Mouse (Mus musculus): ENCODE measurements around the gene Mtmr12.
A peak's percentile ranks its signal among the peaks of the same experiment; 100 is the strongest.
"Not testable (repeated sequence)": the region's sequence is repeated elsewhere in the genome, so short reads cannot be mapped to it uniquely, and the experiment has no call there.

Gene Mtmr12

DNA sequence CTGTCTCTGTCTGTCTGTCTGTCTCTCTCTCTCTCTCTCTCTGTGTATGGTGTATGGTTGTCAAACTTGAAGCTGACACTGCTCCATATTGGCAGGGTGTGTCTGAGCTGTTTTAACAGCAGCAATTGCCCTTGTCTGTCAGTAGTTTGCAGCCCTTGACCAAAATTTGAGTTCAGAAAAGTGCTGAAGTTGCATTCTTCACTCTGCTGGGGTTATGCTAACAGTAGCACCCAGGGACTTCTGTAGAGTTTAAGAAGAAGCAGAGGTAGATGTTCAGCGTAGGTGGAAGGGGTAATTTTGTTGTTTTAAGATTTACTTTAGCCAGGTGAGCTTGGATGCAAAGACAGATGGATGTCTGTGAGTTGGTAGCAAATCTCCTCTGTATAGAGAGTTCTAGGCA lies 7.4 kb downstream of the Mtmr12 start:
- no peak for DNase-seq (ENCODE audit: low spot score)

DNA sequence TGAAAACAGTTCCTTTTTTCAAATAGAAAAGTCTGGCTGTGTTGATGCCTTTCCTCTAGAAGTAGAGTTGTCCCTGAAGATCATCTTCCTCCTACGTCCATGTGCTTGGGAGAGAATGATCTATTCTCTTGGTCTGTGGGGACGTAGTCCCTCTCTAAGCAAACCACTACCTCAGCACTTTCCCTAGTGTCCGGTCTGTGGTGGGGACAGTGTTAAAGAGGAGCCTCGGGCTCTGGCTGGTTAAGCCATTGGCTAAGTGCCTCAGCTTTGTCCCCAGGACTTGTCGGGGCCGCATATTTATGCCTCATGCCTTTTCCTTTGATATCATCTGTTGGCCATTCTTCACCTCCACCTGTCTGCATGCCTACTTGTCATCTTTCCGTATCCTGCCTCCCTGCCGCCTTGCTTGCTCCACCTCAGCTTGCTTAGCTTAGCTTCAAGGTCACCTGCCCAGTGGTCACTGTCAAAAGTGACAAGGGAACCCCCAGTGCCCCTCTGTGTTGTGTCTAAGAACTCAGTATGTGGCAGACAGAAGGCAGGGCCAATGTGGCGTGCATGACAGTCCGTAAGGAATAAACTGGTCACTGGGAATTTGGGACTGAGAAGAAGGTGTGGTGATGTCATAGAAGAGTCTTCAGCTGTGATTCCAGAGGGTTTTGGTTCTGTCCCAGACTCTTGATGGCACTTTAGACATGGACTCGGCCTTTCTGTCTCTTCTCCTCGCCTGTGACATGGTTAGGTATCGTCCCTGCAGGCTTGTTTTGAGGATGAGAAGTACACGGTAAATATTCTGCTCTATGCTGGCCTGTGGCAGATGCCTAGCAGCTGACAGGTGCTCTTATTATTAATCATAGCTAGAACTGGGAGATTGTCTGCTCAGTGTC lies 9.9 kb downstream of the Mtmr12 start:
- no peak for DNase-seq (ENCODE audit: low spot score)

DNA sequence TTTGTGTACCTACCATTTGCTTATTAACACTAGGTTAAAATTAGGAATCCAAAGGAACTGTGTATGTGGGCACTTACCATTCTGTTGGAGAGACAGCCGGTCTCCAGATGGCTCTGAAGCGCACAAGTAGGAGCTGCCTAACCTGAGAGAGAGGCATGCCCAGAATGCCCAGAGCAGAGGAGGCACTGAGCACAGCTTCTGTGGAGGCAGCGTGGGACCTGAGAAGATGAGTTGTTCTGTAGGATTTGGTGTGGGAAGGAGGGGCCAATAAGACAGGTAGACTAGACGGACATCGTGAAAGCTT lies 10.5 kb downstream of the Mtmr12 start:
- DNase-seq (ENCODE audit: low spot score) = peak; percentile 85

DNA sequence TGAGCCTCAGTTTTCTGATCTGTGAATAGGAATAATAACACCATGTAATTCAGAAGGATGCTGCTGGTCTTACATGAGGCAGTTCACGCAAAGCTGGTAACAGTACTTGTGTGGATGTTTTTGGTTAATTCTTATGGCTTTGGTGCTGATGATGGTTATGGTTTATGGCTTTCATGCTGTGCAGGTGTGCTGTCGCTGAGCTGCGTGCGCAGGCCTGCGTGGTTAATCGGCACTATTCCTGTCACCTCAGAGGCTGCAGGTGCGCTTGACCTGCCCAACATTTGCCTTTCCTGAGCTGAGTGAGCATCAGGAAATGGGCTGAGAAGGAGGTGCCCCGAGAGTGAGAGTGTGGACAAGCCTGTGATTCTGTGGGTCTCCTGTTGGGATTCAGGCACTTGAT lies 11.3 kb downstream of the Mtmr12 start:
- no peak for DNase-seq (ENCODE audit: low spot score)

DNA sequence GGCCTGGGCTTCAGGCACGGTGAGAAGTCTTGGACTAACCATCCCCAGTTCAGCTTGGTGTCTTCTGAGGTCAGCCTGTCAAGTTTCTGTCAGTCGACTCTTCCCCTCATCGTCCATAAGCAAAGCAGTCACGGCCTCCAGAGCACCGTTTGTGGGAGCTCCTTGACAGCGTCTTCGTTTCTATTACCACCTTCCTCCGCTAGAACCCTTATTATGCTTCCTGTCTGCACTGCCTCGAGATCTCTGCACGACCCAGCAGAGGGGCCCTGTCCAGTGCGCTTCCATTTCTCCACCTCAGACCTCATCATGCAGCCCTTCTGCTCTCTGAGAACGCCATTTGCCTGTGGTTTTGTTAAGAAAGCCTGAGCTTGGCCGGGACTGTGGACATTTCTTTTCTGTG lies 12.0 kb downstream of the Mtmr12 start:
- DNase-seq (ENCODE audit: low spot score) = no peak

DNA sequence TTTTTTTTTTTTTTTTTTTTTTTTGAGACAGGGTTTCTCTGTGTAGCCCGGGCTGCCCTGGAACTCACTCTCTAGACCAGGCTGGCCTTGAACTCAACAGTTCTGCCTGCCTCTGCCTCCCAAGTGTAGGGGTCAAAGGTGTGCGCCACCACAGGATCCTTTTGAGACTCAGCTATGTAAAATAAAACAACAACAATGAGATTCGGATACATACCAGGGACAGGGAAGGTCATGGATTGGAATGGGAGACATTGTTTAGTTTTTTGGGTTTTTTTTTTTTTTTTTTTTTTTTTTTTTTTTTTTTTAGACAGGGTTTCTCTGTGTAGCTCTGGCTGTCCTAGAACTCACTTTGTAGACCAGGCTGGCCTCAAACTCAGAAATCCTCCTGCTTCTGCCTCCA lies 12.5 kb downstream of the Mtmr12 start:
- not testable (repeated sequence) for DNase-seq (ENCODE audit: low spot score)

DNA sequence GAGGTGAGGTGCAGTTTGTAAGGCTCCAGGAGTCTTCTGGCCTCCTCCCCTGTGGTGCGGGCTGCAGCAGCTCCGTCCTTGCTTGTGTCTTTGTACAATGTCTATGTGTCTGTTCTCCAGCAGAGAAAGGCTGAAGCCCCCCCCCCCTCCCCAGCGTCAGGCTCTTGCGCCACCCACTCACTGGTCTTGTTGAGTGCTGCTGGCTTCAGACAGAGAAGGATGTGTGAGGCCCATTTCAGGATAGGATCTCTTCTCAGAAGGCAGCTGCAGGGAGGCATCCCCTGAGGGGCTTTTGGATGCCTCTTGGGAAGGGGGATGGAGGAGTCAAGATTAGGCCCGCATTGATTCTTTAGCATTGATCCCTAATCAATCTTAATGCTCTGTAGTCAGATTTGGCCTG lies 13.0 kb downstream of the Mtmr12 start:
- DNase-seq (ENCODE audit: low spot score) = no peak

DNA sequence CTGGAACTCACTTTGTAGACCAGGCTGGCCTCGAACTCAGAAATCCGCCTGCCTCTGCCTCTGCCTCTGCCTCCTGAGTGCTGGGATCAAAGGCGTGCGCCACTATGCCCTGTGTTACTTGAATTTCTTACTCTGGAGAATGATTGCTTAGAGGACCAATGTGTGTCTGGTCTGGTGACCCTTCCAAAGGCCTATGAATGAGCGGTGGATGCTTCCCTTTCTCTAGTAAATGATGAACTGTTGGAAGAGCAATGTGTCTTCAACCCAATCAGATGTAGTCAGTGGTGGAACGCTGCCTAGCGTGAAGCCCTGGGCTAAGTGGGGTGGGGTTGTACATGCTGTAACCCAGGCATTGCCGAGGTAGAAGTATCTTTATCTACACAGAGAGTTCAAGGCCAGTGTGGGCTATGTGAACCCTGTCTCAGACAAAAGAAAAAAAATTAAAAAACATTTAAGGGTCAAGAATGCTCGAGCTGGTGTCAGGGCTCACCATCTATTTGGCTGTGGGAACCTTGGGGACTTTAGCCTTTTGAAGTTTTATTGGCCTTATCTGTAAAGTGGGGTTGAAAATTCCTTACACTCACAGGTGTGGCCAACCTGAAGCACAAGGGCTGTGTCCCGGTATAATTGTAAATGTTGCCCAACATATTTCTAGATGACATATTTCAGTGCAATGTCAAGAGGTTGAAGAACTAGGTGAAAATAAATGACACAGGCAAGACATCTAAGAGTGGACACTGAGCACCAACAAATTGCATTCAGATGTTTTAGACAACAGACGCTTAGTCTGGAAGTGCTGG lies 14.0 kb downstream of the Mtmr12 start:
- no peak for DNase-seq (ENCODE audit: low spot score)

DNA sequence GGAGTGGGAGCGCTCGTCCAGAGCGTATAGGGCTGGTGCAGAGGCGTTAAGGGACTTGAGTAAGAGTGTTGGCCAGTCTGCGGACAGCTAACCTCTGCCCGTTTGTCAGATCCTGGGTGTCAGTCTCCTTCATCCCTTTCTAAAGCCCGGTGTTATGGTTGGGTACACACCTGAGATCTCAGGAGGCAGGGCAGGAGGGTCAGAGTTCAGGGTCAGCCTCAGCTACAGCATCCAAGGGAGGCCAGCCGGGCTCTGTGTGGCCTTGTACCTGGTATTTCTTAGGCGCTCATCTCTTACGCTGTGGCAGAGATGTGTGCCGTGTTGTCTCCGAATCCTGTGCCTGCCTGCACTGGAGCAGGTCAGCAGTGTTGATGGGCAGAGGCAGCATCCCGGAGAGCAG lies 16.3 kb downstream of the Mtmr12 start:
- no peak for DNase-seq (ENCODE audit: low spot score)

DNA sequence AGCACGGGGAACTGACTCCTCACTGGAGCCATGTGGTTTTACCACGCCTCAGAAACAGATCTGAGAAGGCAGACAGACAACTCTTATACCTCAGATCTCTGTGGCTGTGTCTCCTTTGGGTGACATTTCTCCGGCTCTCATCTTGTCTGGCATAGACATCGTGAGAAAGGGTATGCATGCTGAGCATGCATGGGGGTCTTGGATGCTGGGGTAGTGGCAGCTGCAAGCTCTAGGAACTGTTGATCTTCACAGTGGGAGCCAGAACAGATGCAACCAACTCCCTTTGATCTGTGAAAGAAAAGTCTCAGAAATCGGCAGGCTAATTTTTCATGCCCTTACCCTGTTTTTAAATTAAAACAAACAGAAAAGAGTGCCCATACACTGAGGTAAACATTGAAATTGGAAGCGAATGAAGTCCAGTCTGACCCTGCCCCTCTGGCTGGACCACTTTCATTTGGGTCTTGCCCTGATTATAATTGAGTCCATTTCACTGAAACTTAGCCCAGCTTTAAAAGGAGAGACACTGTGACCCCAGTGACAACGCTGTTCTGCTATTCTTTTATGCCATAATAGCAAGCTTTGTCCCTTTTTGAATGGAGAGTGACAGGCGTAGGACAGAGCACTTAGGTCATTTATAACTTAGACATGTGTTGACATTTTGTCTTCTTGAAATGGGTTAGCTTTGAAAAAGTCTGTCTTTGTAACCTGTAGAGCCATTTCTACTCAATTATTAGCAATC lies 17.9 kb downstream of the Mtmr12 start:
- DNase-seq (ENCODE audit: low spot score) = no peak

DNA sequence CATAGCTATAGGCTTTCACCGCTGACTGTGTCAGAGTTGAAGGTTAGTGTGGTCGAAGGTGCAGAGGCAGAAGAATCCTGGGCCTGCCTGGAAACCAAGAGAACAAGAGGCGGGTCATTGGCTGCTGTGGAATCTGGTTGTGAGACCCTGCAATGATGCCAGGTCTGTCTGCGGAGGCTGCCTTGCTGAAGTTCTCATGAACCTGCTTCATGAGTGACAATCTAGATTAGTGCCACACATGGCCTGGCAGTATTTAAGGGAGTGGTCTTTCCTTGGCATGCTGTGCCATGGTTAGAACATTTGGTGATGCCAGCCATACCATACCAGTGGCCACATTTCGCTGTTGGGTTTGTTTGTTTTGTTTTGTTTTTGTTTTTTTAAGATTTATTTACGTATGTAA lies 18.6 kb downstream of the Mtmr12 start:
- no peak for DNase-seq (ENCODE audit: low spot score)

DNA sequence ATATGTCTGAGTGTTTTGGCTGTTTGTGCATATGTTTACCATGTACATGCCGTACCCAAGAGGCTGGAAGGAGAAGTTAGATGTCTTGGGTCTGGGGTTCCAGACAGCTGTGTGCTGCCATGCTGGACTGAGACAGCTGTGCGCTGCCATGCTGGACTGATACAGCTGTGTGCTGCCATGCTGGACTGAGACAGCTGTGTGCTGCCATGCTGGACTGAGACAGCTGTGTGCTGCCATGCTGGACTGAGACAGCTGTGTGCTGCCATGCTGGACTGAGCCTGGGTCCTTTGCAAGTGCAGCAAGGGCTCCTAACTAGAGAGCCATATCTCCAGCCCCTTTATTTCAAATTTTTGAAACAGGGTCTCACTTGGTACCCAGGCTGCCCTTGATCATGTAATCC lies 19.4 kb downstream of the Mtmr12 start:
- DNase-seq (ENCODE audit: low spot score) = no peak

DNA sequence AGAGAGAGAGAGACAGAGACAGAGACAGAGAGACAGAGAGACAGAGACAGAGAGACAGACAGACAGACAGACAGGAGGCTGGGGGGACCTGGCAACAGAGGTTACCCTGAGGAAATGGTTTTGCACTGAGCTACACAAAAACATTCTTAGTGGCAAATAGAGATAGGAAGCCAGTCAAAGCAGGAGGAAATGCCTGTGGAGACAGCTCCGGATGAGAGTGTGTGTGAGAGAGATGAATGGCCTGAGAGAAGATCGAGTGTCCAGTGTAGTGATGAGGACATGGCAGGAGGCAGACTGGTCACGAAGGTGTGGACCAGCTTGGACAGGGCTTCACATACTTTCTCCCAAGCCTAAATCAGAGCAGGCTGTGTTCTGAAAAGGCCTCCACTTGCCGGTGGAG lies 20.2 kb downstream of the Mtmr12 start:
- DNase-seq (ENCODE audit: low spot score) = no peak

DNA sequence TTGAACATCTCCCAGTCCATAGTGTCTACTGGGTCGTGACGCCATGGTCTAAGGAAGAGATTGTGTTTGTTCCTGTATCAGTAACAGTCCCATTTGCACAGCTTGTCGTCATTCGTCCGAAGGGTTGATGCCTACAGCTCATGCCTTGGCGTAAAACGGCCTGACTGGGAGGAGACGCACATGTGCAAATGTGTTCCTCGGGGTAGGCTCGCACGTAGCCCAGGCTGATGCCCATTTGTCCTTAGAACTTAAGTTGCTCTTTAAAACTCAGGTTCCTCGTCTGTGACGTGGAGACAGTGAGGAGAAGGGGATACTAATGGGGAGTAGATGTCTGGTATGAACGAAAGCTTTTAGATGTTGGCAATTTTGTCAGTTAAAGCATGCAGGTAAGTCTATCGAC lies 22.1 kb downstream of the Mtmr12 start:
- DNase-seq (ENCODE audit: low spot score) = no peak

DNA sequence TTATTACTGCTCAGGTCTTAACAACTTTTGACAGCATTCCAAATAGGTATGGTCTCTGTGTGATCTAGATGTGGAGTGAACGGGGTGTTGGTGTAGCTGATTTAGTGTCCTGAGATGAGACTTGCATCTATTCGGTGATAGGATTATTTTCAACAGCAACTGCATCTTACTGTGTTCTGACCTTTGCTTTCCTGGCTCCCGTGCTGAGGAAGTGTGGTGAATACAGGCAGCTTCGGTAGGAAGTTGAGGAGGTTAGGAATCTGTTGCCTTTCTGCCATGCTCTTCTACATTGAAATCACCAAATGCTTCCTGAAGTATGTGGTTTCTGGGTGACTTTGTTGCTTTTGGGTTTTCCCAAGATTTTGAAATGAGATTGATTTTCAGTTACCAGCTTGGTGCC lies 22.5 kb downstream of the Mtmr12 start:
- no peak for DNase-seq (ENCODE audit: low spot score)

DNA sequence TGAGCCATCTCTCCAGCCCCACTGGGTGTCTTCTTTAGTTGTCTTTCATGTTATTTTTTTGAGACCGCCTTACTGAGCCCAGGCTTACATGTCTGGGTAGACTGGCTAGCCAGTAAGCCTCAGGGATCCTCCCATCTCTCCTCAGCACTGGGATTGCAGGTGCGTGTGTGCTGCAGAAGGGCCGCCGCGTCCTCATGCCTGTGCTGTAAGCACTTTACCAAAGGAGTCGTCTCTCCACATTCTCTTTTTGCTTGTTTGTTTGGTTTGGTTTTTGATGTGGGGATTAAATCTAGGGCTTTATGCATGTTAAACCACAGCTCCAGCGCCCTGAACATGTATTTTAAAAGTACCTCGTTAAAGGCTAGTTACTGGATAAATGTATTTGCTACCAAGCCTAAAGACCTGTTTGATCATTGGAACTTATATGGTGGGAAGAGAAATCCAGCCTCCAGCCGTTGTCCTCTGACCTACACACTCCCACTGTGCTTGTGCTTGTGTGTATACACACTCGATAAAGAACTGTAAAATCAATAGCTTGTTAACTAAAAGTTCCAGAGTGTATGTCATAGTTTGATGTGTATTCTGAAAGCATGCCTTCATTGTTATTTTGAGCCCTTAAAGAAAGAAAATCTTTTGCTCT lies 24.9 kb downstream of the Mtmr12 start:
- DNase-seq (ENCODE audit: low spot score) = no peak

DNA sequence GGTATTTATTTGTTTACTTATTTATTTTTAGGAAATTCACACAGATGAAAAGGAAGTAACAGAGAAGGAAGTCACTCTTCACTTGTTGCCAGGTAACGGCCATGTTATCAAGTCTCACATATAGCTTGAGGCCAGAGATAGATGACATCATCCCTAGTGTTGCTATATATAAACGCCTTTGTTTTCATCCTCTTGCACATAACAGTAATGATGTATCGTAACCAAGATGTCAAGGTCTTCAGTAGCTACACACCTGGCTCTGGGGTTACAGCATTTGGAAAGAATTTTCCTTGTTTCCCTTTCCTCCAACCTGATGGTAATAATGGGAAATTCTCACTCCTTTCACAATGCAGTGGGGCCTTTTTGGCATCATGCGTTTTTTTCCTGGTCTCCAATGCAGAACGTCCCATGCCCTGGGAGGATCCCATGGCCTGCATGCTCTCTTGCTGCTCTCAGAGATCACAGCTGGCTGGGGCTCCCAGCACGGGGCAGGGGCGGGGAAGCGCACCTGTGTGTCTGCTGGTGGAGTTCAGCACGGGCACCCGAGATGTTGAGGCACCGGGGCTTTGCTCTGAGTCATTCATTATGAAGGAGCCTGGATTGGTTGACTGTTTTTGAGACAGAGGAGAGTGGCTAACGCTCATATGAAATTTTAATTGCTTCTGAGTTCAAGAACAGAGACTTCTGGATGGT lies 25.6 kb downstream of the Mtmr12 start:
- DNase-seq (ENCODE audit: low spot score) = no peak

DNA sequence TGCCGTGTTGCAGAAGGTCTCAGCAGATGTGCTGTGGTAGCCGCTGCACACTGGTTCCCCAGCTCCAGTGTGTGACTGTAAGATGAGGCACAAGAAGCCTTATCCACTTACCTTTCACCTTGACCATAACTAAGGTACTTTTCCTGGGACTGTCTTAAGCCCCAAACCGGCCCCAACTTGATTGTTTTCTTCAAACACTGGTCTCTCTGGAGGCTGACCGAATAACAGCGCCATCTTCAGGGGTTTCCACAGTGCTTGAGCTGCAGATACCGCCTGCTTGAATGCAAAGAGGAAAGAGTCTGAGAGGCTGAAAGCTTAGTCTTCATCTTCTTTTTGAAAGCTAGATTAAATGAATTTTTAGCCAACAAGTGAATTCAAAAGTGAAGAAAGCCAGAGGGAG lies 26.6 kb downstream of the Mtmr12 start:
- DNase-seq (ENCODE audit: low spot score) = no peak

DNA sequence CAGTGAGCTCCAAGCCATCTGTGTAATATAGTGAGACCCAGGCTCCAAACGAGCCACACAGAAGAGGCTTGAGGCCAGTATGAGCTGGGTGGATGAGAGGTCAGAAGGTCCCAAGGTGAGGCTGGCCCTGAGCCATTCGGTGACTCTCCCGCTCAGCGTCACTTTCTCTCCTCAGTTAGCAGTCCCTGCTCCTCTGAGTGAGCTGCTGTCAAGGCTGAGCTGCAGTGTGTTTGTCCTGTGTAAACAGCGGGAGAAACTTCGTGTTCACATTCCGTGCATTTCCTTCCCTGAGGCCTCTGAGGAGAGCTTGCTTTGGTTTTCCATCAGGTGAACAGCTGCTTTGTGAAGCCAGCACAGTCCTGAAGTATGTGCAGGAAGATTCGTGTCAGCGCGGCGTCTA lies 27.6 kb downstream of the Mtmr12 start:
- DNase-seq (ENCODE audit: low spot score) = no peak

DNA sequence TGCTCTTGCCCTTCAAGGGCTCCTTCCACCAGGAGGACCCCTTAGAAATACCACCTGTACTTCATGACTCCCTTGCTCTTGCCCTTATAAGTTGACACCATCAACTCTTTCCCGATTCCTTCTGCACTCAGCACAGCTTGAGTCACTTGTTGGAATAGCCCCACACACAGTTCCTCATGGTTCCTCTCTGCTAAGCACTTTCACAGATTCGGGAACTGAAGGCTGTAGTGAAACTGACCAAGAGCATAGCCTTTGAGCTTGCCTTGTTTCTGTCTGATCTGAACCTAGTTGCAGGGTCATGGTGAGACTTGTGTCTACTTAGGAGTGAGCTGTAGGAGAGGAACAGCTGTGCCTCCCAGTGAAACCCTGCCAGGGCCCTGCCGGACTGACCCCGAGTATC lies 28.2 kb downstream of the Mtmr12 start:
- DNase-seq (ENCODE audit: low spot score) = no peak

DNA sequence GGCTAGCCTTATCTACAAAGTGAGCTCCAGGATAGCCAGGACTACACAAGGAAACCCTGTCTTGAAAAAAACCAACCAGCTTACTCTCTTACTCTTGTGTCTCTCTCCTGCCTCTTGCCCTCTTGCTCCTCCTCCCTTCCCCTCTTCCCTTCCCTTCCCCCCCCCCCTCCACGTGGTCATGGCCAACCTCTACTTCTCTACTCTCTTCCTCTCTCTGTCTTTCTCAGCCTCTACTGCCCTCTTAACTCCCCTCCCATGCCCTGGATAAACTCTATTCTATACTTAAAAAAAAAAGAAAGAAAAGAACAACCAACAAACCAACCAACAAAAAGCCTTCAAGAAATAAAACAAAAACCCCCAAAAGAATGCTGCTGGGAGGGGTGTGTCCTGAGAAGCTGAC lies 30.7 kb downstream of the Mtmr12 start:
- no peak for DNase-seq (ENCODE audit: low spot score)

DNA sequence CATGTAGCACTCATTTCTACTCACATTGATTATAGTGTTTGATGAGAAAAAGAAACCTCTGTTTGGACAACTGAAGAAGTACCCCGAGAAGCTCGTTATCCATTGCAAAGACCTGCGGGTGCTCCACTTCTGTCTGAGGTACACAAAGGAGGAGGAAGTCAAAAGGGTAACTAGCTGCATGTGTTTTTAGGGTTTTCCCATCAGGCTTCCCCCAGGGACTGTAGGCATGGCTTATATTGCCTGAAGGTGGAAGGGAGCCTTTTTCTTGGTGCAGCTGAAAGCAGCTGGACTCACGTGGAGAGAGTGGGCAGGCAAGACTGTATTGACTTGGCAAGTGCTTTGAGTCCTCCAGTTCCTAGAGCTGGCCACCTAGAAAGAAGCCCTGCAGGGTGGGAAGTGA lies 31.2 kb downstream of the Mtmr12 start:
- DNase-seq (ENCODE audit: low spot score) = no peak
